Mouse (Mus musculus) ES-E14 (cell line): ENCODE measurements at regions not wholly inside any gene's neighbourhood (a gene's known extent, or its start where the extent isn't known, plus 50 kb on each side); places are given as distances from the start of the nearest gene placed in this dataset.

Source experiments
- CHD2 ChIP-seq: IDR thresholded peaks from 2 replicates; pipeline ENCODE4 v1.6.1; 2014; ENCODE audit warnings: mild to moderate bottlenecking, low read depth, low read length, inconsistent platforms
- HCFC1 ChIP-seq: IDR thresholded peaks from 2 replicates; pipeline ENCODE4 v1.6.1; 2012; ENCODE audit warnings: low read length, inconsistent platforms, borderline replicate concordance; ENCODE audit not compliant: insufficient read depth
- ZC3H11A ChIP-seq: IDR thresholded peaks from 2 replicates; pipeline ENCODE4 v1.6.1; 2012; ENCODE audit warnings: low read depth, mild to moderate bottlenecking, inconsistent platforms, low read length, borderline replicate concordance

GRCm38 (mm10) chr13:6240855-6241254, 307.1 kb upstream of the Pitrm1 start:
- TF ChIP-seq HCFC1 (no peak), ZC3H11A (no peak), CHD2 (no peak)
